Mouse (Mus musculus) layer of hippocampus, postnatal 10 days (tissue): Measurements from ENCODE around the gene Dsn1. TPM values are rescaled to one million over a fixed set of nuclear protein-coding genes. Genes with fewer than 3 reads are reported as not detected.

Source experiments
- DNase-seq, 2 experiments: peaks; one replicate each; pipeline ENCODE4 v3.0.0; 2021; ENCODE audit warnings: low spot score in 2 of 2
- total RNA-seq, 2 experiments: library from RNA; stranded (reverse); gene quantifications; 2 replicates each; pipeline ENCODE4 v1.2.3; 2021

Gene Dsn1
- total RNA-seq, 2 experiments from 2014 or later: 5.2 to 8.3 TPM

- DNase-seq: peak; percentile 61 to 72
Measured at GRCm38 (mm10) chr2:157027106-157028008, 20.4 kb upstream of the Dsn1 start.

- DNase-seq: no peak
Measured at GRCm38 (mm10) chr2:157021156-157021555, 14.2 kb upstream of the Dsn1 start.

- DNase-seq: no peak
Measured at GRCm38 (mm10) chr2:157019228-157019627, 12.3 kb upstream of the Dsn1 start.

- no peak for DNase-seq
Measured at GRCm38 (mm10) chr2:157016529-157017270, 9.7 kb upstream of the Dsn1 start.

- no peak for DNase-seq
Measured at GRCm38 (mm10) chr2:157012341-157012740, 5.4 kb upstream of the Dsn1 start.

GRCm38 (mm10) chr2:157010634-157011310 is 3.8 kb upstream of the Dsn1 start:
- no peak for DNase-seq

GRCm38 (mm10) chr2:157010121-157010520 is 3.2 kb upstream of the Dsn1 start:
- DNase-seq: no peak

- no peak for DNase-seq
Measured at GRCm38 (mm10) chr2:157008509-157008908, 1.6 kb upstream of the Dsn1 start.

- no peak for DNase-seq
Measured at GRCm38 (mm10) chr2:157007234-157007596, 261 bp upstream of the Dsn1 start.

- DNase-seq: no peak
Measured at GRCm38 (mm10) chr2:157002321-157002720, 4.6 kb downstream of the Dsn1 start.

- DNase-seq: no peak
Measured at GRCm38 (mm10) chr2:156998263-156998662, 8.7 kb downstream of the Dsn1 start.

GRCm38 (mm10) chr2:156996576-156996975 is 10.4 kb downstream of the Dsn1 start:
- DNase-seq: peak; percentile 56 to 59

GRCm38 (mm10) chr2:156991470-156992319 is 15.3 kb downstream of the Dsn1 start, which contains the start of gene Ndrg3:
Gene Ndrg3, minus strand, starts transcription at chr2:156992056.
- peak; percentile 95 to 97 for DNase-seq

- DNase-seq: peak in 1 of 2 experiments; percentile 28
Measured at GRCm38 (mm10) chr2:156990727-156991431, 16.1 kb downstream of the Dsn1 start.

GRCm38 (mm10) chr2:156987316-156987715 is 19.6 kb downstream of the Dsn1 start:
- DNase-seq: no peak

GRCm38 (mm10) chr2:156982864-156983263 is 24.1 kb downstream of the Dsn1 start:
- DNase-seq: no peak

- DNase-seq: no peak
Measured at GRCm38 (mm10) chr2:156981291-156981690, 25.7 kb downstream of the Dsn1 start.

- DNase-seq: no peak
Measured at GRCm38 (mm10) chr2:156980059-156980458, 26.9 kb downstream of the Dsn1 start.

GRCm38 (mm10) chr2:156976711-156977110 is 30.2 kb downstream of the Dsn1 start:
- DNase-seq: no peak

GRCm38 (mm10) chr2:156974967-156975366 is 32.0 kb downstream of the Dsn1 start:
- DNase-seq: no peak
